Mouse (Mus musculus) adrenal gland, adult 8-10 months (tissue): ENCODE measurements around the gene Abcc9. TPM values are rescaled to one million over a fixed set of nuclear protein-coding genes. Genes with fewer than 3 reads are reported as not detected.

ENCODE experiments used
- DNase-seq: peaks from one replicate; pipeline ENCODE4 v3.0.0; 2022
- total RNA-seq, 4 experiments: library from RNA; stranded (reverse); gene quantifications; 2 replicates each; pipeline ENCODE4 v1.2.4; 2022

The Abcc9 gene
- total RNA-seq = 10 to 100 TPM; 11.5 to 18.1 (median 13.9) TPM

- no peak for DNase-seq
Measured at GRCm38 (mm10) chr6:142701652-142702637, at the start of gene Abcc9. Abcc9 (minus strand) TSS chr6:142702315.

- DNase-seq = no peak
Measured at GRCm38 (mm10) chr6:142751365-142751764, 49.2 kb upstream of the Abcc9 start.

- DNase-seq = no peak
Measured at GRCm38 (mm10) chr6:142748057-142748708, 46.1 kb upstream of the Abcc9 start.

GRCm38 (mm10) chr6:142747165-142747564, 45.0 kb upstream of the Abcc9 start:
- DNase-seq = no peak

GRCm38 (mm10) chr6:142746765-142747164, 44.6 kb upstream of the Abcc9 start:
- no peak for DNase-seq

- no peak for DNase-seq
Measured at GRCm38 (mm10) chr6:142745484-142745883, 43.4 kb upstream of the Abcc9 start.

- no peak for DNase-seq
Measured at GRCm38 (mm10) chr6:142743193-142743592, 41.1 kb upstream of the Abcc9 start.

- no peak for DNase-seq
Measured at GRCm38 (mm10) chr6:142741763-142742162, 39.6 kb upstream of the Abcc9 start.

- no peak for DNase-seq
Measured at GRCm38 (mm10) chr6:142738637-142739036, 36.5 kb upstream of the Abcc9 start.

GRCm38 (mm10) chr6:142738225-142738624, 36.1 kb upstream of the Abcc9 start:
- DNase-seq = no peak

- no peak for DNase-seq
Measured at GRCm38 (mm10) chr6:142735302-142736005, 33.3 kb upstream of the Abcc9 start.

GRCm38 (mm10) chr6:142732567-142733290, 30.6 kb upstream of the Abcc9 start:
- no peak for DNase-seq

GRCm38 (mm10) chr6:142726032-142726431, 23.9 kb upstream of the Abcc9 start:
- no peak for DNase-seq

GRCm38 (mm10) chr6:142721731-142722130, 19.6 kb upstream of the Abcc9 start:
- DNase-seq = peak; percentile 56

GRCm38 (mm10) chr6:142720641-142721040, 18.5 kb upstream of the Abcc9 start:
- no peak for DNase-seq

GRCm38 (mm10) chr6:142718167-142718566, 16.1 kb upstream of the Abcc9 start:
- no peak for DNase-seq

- no peak for DNase-seq
Measured at GRCm38 (mm10) chr6:142717186-142717585, 15.1 kb upstream of the Abcc9 start.

- DNase-seq = no peak
Measured at GRCm38 (mm10) chr6:142715026-142715425, 12.9 kb upstream of the Abcc9 start.

GRCm38 (mm10) chr6:142711106-142711505, 9.0 kb upstream of the Abcc9 start:
- DNase-seq = no peak

- no peak for DNase-seq
Measured at GRCm38 (mm10) chr6:142710690-142711089, 8.6 kb upstream of the Abcc9 start.

GRCm38 (mm10) chr6:142708369-142708768, 6.3 kb upstream of the Abcc9 start:
- no peak for DNase-seq

- no peak for DNase-seq
Measured at GRCm38 (mm10) chr6:142706688-142707087, 4.6 kb upstream of the Abcc9 start.
